Mouse (Mus musculus) urinary bladder, postnatal 4 days (tissue): ENCODE data around the gene Hoxc12.

ENCODE experiments used
- DNase-seq, 2 experiments: peaks; one replicate each; pipeline ENCODE4 v3.0.0; 2021 to 2022; ENCODE audit warnings: low spot score in 2 of 2

The Hoxc12 gene

GRCm38 (mm10) chr15:102963671-102964640, 27.4 kb downstream of the Hoxc12 start:
- no peak for DNase-seq

GRCm38 (mm10) chr15:102965003-102965891, 28.7 kb downstream of the Hoxc12 start:
- DNase-seq = no peak

DNA sequence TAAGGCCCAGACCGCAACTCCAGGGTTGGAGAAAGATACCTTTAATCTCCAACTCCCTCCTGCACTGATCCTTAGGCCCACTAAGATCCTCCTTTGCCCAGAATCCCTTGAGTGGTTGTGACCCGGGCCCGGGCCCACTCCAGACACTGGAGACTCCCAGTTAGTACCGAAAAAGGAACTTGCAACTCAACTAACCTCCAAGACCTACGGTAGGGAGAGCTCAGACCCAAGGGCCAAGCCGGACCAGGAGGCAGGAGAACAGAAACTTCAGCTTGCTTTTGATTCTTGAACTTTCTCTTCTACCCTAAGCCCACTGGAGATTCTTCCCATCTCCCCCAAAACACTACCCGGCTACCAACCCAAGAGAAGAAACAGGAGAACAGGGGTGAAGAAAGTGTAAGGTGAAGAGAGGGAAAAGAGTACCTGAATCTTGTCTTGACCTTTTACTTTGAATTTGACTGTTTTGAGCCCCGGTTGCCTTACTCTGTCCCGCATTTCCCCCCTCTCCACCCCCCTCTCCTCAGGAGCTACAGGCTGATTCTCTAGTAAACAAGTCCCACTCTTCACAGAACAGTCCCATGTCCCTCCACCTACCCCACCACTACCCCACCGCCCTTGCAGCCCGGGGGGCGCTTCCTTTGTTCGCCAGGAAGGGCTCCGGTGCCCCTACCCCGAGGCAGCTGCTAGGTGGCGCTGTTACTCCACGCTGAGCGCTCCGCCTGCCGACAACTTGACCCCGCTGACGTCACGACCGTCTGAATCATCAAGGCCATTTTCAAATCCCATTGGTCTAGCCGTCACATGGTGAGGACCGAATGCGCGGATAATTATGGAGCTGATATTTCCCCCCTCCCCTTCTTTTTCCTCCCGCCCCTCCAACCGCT, 29.6 kb downstream of the Hoxc12 start:
- DNase-seq = peak; percentile 77 to 96

- no peak for DNase-seq
Measured at GRCm38 (mm10) chr15:102966776-102967311, 30.3 kb downstream of the Hoxc12 start, which contains the start of gene Hoxc10. Gene Hoxc10, plus strand, starts transcription at chr15:102966796.

DNA sequence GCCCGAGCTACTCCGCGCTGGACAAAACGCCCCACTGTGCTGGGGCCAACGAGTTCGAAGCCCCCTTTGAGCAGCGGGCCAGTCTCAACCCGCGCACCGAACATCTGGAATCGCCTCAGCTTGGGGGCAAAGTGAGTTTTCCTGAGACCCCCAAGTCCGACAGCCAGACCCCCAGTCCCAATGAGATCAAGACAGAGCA, 30.7 kb downstream of the Hoxc12 start, which contains the start of gene Hoxc5:
TSS of gene Hoxc5 (plus strand) at position 132 of the 199 bp plus-strand sequence.
- DNase-seq = no peak

- no peak for DNase-seq
Measured at GRCm38 (mm10) chr15:102967511-102968397, 31.2 kb downstream of the Hoxc12 start.

- no peak for DNase-seq
Measured at GRCm38 (mm10) chr15:102969296-102969695, 32.7 kb downstream of the Hoxc12 start.

DNA sequence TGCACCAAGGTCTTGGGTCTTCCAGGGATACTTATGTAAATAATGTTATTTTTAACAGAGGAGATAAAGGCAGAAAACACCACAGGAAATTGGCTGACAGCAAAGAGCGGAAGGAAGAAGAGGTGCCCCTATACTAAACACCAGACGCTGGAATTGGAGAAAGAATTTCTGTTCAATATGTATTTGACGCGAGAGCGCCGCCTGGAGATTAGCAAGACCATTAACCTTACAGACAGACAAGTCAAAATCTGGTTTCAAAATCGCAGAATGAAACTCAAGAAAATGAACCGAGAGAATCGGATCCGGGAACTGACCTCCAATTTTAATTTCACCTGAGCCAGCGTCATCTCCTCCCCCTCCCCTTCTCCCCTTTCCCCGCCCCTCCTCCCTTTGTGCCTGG, 34.2 kb downstream of the Hoxc12 start:
- DNase-seq = no peak

GRCm38 (mm10) chr15:102972254-102972653, 35.7 kb downstream of the Hoxc12 start:
- no peak for DNase-seq

DNA sequence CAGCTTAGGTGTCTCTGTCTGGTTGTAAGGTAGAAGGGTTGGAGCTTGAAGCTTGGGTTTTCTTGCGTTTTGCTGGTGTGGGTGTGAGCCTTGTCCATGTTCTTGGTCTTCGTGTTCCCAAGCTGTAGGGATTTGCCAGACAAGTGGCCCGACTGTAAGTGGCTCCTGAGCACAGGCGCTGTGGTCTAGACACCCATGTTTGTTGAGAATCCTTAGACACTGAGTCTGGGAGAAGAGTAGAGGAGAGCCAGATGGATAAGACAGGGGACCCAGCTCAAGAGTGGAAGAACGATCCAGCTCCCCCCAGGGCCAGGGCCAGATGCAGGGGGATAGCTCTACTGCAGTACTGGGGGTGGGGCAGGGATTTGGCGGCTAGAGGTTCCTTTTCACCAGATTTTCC, 36.2 kb downstream of the Hoxc12 start:
- no peak for DNase-seq

GRCm38 (mm10) chr15:102975034-102975433, 38.5 kb downstream of the Hoxc12 start:
- no peak for DNase-seq

DNA sequence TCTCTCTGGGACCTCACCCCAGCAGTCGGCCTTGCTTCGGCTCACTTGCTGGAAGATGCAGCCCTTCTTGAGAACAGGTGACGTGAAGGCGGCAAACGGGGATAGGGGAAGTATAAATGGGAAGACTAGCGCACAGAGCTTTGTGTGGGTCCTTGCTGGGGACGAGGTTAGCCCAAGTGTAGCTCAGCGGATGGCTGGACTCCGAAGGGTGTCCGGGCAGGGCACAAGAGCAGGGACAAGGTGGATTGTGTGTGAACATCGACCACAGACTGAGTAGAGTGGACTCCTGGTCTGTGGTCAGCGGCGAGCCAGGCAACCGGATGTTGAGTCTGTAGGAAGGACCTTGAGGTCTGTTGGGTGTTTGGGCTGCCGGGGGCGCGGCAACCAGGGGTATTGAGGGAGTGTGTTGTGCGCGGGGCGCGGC, 39.1 kb downstream of the Hoxc12 start:
- no peak for DNase-seq

GRCm38 (mm10) chr15:102976171-102976570, 39.6 kb downstream of the Hoxc12 start, which contains the start of gene Hoxc9:
Gene Hoxc9, plus strand, starts transcription at chr15:102976439.
- no peak for DNase-seq

DNA sequence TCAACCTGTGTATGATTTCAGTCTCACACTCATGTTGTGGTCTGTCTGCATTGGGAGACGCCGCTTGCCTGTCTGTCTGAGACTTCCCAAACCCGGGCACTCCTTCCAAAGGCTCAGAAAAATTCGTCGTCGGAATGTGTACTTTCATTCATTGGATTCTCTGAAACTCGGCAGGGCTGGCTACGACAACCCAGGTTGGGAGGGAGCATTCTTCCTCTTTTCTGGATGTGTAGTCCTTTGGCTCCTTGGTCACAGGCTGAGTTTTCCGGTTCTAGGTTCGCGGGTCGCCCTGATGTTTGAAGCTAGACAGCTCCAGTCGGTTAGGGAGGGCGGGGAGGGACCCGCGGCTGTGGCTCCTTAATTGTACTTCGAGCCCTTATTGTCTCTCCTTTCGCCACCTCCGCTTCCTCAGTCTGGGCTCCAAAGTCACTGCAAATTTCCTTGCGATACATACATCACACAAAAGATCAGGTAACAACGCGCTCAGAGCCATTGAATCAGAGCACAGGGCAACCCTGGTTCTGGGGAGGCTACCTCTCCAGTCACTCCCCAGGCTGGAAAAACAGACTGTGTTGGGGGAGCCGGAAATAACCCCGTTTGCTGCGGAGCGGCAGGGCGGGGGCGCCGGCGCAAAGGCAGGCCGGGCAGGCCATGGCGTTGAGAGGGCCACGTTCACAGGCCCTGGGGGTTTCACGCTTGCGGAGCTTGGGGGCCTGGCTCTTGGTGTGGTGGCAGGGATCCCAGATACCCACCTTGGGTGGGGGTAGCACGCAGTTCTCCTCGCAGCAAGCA, 40.3 kb downstream of the Hoxc12 start:
- no peak for DNase-seq

DNA sequence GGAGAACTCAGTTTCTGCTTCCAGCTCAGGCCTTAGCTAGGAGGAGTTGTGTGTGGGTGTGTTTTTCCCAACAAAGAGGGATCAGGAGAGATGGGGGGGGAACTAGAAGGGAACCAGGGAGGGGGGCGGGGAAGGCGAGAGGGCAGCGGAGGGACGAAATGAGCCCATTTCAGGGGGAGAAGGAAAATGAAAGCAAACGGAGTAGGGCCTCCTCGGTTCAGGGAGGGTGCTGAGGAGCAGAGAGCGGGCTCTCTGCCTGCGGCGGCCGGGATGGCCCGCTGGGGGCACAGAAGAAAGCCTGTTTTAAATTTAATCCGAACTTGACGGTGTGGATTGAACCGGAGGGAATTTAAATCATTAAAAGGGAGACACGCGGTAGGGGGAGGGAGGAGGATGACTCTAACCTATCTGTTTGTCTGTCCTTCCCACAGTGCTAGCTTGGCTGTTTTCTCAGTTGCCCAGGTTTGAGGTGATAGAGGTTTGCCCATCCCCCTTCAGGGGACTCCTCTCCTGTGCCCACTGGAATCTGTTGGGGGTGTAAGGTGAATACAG, 40.9 kb downstream of the Hoxc12 start:
- DNase-seq = no peak

DNA sequence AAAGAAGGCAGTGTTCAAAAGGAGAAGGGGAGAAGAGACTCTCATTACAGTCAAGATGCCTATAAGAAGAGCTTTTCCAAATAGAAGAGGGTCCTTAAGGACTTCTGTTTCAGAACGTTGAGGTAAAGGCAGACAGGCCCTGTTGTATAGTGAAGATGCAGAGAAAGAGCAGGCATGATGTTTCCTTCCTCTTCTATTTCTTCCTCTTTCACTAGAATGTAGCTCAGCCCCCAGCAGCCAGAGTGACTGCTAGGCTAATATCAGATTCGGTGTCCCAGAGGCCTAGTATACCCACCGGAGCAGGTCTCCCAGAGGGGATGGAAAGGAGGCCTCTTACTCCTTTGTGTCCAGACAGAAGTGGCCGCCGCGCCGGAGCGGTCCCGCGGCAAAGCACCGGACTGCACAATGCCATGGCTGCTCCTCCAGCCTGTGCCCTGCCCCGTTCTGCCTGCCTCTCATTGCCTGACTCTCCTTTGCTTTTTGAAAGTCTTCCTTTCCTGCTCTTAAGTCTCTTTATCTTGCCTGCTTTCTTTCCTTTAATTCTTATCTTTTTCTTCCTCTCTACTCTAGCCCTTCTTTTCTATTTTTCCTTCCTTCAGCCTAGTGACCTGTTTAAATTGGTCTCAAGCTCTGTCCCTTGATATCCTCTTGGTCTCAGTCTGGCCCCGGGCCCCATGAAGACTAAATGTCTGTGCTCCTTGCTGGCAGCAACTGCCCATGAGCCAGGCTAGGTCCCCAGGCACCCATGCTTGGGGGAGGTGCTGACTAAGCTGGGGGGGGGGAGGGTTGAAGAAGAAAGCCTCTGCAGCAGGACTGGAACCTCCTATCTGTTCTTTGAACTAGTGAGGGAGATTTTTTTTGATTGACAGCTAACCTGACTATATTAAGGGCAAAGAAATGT, 42.3 kb downstream of the Hoxc12 start:
- DNase-seq = no peak

- no peak for DNase-seq
Measured at GRCm38 (mm10) chr15:102979936-102980335, 43.4 kb downstream of the Hoxc12 start.

GRCm38 (mm10) chr15:102980352-102980751, 43.8 kb downstream of the Hoxc12 start:
- no peak for DNase-seq
